Mouse (Mus musculus) right cerebral cortex, adult 18-20 months (tissue): ENCODE measurements around the gene Trio.

Source experiments
- DNase-seq: peaks from one replicate; pipeline ENCODE4 v3.0.0; 2022; ENCODE audit warnings: mixed read lengths

Gene Trio

DNA sequence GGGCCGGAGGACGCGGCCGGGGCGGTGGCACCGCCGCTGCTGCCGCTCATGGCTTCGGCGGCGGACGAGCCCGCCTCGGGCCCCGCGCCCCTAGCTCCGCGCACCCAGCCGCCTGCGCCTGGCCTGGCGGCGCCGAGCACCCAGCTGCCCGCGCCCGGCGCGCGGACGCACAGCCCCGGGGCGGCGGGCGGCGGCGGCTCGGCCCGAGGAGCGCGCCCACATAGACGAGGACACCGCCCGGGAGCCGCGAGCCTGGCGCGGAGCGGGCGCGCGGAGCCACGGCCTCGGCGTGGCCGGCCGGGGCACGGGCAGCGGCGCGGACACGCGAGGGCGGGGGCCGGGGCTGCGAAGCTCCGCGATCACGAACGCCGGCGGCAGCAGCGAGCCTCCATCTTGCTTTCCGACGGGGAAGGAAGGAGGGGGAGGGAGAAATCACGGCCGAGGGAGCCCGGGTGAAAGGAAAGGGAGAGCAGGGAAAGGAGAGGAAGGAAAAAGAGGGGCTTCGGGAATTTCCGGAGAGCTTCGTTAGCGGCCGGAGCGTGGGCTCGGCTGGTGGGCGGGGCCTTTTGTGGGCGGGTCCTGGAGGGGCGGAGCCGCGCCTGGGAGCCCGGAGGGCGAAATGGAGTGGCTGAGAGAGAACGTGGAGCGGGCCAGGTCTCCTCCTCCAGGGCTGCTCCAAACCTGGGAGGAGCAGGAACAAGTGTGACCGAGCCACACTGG is at the start of gene Trio:
TSS of gene Trio (minus strand) at position 402 of the 720 bp plus-strand sequence.
- peak; percentile 96 for DNase-seq

DNA sequence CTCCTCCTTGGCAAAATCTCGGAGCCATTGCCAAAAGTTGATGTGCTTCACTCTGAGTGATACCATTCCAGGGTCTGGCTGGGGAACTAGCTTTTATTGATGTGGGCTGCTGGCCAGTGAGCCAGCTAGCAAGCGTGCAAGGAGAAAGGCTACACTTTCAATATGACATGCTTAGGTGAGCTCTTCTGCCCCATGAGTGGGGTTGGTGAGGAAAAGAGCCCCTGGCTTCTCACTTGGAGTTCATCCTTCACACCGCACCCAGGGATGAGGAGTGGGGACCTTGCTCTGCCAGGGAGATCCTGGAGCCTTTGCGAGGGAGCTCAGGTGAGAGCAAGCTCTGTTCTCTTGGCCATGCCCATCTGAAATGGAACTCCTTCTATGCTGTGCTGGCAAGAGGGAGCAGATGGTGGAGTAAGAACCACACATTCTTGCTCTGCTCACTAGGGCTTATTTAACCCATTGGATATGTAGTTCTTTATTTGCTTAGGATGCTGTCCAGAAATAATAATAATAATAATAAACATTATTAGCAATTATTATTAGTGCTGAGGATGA is 48.8 kb upstream of the Trio start:
- DNase-seq = no peak

DNA sequence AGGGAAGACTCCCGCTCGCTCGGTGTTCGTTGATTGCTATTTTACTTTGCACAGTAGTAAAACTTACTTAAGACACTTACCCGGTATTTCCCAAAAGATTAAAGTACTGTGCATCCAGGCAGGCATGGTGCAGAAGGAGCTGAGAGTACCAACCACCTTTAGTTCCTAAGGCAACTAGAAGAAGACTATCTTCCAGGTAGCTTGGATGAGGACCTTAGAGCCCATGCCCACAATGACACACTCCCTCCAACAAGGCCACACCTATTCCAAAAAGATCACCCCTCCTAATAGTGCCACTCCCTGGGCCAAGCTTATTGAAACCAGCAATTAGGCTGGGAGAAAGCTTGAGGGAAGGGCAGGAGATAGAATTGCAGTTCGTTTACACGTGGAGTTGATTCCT is 46.0 kb upstream of the Trio start:
- no peak for DNase-seq

DNA sequence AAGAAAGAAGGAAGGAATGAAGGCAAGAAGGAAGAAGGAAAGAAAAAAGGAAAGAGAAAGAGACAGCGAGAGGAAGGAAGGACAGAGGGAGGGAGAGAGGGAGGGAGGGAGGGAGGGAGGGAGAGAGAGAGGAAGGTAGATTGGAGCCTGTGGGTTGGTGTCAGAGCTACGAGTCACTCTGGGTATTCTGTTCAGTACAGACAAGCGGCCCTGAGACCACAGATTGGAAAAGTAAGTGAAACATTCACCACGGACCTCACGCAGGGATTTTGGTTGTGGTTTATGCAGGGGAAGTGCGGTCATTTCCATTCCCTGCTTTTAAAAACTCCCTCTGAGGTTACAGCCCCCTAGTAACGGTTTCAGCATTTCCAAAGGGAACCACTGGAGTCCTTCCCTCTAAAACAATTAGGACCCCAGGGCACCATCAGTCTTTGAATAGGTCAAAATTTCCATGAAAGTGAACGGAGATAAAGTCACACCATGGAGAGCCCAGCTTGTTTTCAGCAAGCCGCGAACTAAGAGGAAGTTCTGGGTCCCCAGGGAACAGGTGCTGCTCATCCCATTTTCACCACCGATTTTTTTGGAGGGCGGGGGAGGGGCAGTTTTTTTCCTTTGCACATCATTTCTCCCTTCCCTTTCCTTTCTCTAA is 45.2 kb upstream of the Trio start:
- DNase-seq = no peak

DNA sequence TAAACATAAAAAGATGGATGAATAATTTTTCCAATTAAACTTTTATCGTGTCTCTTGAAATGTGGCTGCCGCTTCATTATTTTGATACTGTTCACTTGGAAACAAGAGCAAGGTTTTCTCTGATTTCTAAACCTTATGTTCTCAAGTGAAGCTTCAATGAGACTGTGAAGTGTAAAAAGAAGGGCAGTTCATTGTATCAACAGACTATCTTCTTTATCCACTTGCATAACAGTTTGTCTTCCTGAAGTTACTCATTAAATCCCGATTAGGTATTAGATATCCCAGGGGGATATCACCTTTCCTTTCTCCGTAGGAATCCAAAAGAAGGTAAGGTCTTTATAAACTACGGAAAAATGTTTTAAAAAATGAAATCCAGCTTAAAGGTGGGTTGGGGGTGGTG is 44.6 kb upstream of the Trio start:
- DNase-seq = no peak

DNA sequence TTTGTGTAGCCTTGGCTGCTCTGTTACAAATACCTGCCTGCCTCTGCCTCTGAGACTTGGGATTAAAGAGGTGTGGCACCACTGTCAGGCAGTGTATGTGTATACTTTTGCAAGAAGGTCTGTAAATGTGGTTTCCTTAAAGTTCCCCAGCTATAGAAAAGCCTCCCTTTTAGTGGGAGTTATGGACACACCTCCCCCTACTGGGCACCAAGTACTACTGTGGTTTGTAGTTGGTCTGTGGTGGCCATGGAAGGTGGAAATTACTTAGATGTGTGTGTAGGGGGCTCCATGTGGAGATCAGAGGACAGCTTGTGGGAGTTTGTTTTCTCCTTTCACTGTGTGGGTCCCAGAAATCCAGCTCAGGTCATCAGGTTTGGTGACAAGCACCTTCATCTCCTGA is 41.7 kb upstream of the Trio start:
- no peak for DNase-seq

DNA sequence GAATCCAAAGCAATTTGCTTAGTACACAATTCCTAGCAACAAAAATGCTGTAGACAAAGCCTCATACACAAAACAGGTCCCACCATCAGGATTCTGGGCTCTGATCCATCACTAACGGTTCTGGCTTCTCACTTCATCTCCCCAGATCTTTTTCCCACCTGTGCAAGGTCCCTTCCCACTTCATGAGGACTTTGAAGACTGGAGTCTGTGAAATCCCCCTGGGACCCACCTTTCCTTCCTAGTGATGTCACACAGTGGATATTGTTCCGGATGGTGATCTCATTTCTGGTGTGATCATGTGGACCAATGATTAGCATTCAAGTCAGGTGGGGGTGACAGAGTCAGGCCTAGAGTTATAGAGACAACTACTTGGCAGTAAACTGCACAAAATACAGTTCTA is 40.8 kb upstream of the Trio start:
- no peak for DNase-seq

DNA sequence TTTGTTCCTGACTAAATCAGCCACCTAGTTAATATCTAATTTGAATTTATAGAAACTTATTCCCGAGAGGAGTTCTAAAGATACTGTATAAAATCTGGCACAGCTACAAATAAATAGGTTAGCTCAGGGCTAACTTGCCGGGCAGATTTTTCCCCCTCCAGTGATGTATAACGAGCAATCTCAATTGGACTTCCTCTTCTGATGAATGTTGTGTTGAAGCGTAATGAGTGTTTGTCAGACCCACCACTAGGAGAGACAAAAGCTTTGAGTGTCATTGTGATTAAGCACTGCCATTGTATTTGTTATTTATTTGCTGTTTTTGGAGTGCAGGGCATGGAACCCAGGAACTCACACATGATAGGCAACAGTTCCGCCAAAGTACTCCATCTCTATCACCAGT is 39.9 kb upstream of the Trio start:
- no peak for DNase-seq

DNA sequence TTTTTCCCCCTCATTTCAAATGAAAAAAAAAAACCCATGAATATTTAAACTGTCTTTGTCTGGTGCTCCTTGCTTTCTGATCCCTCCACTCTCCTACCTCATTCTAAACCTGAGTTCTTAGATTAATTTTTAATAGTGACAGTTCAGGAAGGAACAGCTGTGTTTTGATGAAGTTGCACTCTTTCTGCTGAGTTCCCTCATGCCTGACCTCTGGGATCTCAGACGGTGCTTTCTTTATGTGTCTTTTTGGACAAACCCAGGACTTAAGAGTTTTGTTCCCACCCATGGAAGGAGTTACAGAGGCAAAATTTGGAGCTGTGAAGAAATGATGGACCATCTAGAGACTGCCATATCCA is 39.1 kb upstream of the Trio start:
- no peak for DNase-seq

DNA sequence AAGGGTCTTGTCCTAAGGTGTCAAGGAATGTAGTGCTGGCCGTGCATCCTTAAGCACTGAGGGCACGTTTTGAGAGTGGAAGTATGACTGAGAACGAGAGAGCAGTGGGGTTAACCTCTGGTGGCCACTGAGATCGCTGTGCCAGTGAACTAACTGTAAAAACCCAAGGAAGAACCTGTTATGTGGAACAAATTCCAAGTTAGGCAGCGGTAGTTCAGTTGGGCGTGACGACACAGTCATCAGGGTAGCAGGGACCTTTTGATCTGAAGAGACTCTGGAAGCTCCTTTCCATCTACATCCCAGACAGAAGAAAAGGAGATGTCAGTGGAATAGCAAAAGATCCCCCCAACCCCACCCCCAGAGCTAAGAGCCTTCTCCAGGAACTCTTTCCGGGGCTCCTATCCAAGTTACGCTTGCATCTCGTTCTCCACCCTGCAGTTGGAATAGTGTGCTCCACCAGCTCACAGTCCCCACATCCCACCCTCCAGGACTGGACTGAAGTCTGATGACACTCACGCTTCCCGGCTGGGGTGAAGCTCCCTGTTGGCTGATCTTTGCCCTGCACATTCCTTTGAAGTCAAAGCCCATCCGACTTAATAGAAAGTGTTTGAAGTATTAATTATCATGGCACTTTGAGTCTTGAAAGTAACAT is 38.6 kb upstream of the Trio start:
- no peak for DNase-seq

DNA sequence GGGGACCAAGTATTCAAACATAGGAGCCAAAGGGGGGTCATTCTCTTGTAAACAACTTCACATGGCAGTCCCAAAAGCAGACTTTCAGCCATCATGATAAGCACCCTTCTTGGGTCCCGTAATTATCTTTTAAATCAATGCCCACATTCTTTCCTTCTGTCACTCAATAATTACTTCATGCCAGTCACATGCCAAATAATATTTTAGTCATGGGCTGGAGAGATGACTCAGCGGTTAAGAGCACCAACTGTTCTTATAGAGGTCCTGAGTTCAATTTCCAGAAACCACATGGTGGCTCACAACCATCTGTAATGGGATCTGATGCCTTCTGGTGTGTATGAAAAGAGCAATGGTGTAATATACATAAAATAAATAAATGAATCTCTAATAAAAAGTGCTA is 37.8 kb upstream of the Trio start:
- no peak for DNase-seq

DNA sequence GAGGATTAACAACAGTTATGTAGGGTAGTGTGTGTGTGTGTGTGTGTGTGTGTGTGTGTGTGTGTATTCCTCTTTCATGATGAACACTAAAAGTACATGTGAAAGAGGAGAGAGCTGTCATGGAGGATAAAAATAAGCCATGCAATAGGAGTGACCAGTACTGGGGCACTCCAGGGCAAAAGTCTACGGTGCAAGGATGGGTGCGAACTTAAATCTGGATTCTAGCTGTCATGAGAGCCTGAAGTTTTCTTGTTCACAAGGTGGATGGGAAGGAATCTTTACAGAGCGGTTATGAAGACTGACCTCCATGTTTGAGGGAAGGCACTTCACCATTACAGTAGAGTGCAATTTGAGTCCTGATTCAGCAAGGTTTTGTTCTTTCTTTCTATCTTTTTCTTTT is 36.4 kb upstream of the Trio start:
- DNase-seq = no peak

DNA sequence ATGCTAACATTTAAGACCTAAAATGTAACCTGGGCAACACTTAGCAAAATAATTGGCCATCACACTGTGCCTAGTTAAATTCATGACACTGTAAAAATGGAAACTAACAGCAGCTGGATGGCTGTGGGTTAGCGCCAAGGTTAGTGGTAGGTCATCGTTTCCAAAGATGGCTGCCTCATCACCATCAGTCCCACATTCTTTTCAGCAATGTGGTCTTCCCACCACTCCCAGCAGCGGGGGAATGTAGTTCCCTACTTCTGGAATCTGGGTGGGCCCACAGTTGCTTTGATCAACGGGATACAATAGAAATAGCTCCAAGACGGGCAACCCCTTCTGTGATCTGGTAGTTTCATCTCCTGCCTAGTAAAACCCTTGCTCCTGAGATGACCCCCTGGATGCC is 35.3 kb upstream of the Trio start:
- no peak for DNase-seq

DNA sequence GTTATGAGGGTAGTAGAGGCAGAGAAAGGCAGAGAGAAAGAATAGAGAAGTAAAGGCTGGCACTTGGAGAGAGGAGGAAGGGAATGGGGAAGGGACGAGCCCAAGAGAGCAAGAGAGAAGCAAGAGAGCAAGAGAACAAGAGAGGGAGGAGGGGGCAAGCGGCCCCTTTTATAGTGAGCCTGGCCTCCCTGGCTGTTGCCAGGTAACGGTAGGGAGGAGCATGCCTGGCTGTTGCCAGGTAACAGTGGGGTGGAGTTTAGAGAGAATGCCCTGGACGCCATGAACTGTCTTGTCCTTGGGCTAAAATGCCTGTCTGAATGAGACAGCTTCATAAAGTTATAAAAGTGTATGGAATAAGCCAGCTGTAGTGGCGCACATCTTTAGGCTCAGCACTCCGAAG is 34.8 kb upstream of the Trio start:
- DNase-seq = no peak

DNA sequence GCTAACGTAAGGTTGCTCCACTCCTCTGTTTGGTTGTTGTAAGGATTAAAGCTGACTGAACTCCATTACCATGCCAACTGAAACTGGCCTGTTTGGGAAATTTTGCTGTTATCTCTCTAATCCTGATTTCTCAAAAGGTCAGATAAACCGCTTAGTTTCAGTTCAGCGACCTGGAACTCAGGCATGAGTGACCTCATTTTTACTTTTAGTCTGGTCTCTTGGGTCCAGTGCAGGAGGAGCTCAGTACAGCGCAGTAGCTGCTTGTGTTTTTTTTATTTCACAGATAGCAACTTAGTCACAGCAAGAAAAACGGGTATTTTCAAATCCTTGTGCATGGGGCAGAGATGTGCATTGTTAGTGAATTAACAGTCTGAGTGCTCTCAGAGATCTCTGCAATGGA is 31.9 kb upstream of the Trio start:
- DNase-seq = no peak

DNA sequence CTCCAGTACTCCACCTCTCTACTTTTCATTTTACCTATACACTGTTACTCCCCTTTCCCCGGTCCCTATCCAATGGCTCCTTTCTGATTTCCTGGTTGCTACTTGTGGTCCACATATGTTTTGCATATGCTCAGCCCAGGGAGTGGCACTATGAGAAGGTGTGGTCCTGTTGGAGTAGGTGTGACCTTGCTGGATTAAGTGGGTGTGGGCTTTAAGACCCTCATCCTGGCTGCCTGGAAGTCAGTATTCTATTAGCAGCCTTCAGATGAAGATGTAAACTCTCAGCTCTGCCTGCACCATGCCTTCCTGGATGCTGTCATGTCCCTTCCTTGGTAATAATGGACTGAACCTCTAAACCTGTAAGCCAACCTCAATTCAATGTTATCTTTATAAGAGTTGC is 29.1 kb upstream of the Trio start:
- no peak for DNase-seq

DNA sequence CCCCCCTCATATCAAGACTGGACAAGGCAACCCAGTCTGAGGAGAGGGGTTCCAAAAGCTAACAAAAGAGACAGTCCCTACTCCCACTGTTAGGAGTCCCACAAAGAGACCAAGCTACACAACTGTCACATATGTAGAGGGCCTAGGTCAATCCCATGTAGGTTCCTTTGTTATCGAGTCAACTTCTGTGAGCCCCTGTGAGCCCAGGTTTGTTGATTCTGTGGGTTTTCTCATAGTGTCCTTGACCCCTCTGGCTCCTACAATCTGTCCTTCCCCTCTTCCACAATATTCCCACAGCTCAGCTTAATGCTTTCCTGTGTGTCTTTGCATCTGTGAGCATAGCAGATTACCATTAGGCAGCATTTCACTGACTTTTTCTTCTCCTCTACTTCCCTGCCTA is 28.5 kb upstream of the Trio start:
- DNase-seq = no peak

DNA sequence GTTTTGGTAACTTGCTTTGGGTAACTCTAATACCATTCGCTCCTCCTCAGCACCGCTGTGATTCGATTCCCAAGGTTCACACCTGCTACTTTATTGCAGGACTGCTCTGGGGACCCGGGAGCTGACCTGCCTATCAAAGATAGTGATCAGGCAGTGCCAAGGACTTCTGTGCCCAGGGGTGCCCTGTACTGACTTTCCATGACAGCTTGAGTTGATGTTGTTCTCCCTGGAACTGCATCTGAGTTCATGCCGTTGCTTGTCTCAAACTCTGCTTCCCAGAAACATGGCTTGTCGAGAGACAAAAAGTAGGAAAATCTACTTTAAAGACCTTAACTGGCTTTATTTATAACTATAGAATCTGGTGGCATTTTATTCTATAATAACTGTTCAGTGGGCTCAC is 27.6 kb upstream of the Trio start:
- DNase-seq = no peak

DNA sequence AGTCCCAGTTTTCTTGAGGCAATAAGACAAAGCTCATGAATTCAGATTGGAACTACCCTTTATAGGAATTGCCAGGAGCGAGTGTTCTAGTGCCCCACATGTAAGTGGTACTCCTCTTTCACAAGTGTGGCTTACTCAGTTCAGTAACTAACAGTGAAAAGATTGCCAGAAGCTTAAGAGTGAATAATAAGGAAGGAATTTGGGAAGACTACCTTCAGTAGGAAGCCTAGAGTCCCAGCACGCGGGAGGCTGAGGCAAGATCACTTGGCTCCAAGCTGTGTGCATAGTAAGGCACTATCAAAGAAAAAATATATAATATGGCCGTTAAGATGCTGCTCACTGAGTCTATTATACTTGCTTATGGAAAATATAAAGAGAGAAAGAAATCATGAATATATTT is 26.2 kb upstream of the Trio start:
- DNase-seq = no peak

DNA sequence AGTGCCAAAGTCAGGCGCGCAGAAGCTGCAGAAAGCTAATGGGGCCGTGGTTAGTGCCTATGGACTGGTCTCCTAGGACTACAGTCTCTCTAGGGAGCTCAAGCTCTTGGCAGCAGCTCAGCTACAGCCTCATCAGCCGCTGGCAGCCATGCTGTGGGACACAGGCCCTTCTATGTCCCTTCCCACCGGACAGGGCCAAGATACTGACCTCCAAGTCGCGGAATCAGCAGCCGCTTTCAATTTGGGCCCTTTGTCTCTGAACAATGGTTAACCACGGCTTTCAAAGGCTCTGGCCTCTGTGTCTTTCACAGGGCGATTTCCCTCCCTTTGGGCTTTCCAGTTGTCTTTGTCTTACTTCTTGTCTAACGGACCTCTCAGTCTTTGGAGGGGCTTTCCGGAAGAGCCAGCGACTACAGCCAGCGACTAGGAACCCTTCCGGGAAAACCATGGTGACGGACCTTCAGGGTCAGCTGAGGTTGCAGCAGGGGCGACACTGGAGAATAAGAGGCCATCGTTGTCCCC is 25.5 kb upstream of the Trio start:
- no peak for DNase-seq

DNA sequence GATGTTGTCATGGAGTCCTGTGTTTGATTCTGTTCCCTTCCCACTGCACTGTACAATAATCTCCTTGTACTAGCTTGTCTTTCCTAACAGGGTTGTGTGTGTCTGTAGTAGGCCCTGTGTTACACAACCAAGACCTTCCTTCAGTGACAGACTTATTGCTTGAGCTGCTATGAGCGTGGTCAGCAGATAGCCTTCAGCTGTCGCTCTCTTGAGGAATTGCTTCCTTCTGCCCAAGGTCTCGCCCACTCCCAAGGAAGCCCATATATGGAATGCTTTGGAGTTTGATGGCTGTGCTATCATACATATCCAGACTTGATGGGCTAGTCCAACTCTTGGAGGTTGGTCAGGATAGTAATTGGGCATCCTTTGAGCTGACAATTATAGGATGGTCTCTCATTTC is 22.1 kb upstream of the Trio start:
- DNase-seq = no peak

DNA sequence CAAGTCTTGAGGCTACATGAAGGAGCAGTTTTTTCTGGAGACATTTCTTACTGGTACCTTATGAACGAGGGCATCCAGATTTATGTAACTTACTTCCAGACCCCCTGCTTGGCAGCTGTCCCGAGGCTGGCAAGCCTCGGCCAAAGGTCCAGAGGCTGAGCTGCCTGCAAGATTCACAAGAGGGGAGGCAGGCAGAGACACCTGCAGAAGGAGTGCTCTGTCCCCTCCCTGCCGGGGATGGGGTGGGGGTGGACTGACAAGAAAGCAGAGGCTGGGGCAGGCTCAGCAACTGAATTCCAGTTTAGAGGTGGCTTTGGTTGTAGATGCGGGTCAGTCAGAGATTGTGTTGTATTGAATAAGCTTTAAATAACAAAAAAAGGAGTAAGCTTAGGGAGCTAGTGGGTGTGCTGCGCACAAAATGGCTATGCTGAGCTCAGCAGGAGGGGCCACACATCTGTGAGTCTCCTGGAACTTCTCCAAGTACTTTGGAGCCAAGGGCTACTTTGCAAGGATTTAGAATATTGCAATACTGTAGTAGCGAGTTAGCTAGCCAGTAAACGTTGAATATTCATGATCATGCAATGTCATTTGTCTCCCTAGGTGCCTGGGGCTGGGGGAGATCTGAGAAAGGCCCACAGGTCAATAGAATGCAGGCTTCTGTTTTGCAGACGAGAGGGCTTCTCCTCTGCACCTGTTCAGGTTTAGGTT is 15.7 kb upstream of the Trio start:
- no peak for DNase-seq

DNA sequence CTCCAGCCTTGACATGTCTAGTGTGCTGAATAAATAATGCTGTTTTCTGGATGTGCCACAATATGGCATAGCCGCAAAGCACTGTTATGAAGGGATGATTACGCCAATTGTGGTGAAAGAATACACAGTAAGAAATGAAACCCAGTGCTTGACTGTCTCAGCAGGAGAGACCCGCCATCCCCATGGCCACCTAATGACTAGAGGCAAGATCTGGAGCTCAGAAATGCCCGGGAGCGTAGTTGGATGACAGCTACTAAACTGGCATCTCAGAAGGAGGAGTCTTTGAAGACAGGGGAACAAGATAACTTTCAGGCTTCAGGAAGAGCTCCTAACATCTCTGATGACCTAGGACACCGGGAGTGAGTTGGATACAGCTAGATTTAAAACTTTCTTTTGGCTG is 12.0 kb upstream of the Trio start:
- DNase-seq = no peak
